Mouse (Mus musculus) thymus, postnatal 14 days (tissue): Measurements from ENCODE around the gene Prepl.

Experiments
- DNase-seq: peaks from one replicate; pipeline ENCODE4 v3.0.0; 2021

The Prepl gene

GRCm38 (mm10) chr17:85018794-85019193 is 71.2 kb downstream of the Prepl start:
- no peak for DNase-seq

- no peak for DNase-seq
Measured at GRCm38 (mm10) chr17:85018344-85018743, 71.7 kb downstream of the Prepl start.

- DNase-seq = no peak
Measured at GRCm38 (mm10) chr17:85014632-85015031, 75.4 kb downstream of the Prepl start.

- DNase-seq = no peak
Measured at GRCm38 (mm10) chr17:85013485-85013884, 76.6 kb downstream of the Prepl start.
